Mouse (Mus musculus): ENCODE data around the gene Prnp. TPM values are rescaled to one million over a fixed set of nuclear protein-coding genes. Genes with fewer than 3 reads are reported as not detected.

Gene Prnp
- 87.5 and 102 TPM in 2 replicates for polyA plus RNA-seq (2015; fragmentation: Nextera tagmentation; extraction: Ambion mirVana)

GRCm38 (mm10) chr2:131909683-131910572 is at the start of gene Prnp, which contains the start of gene Prn:
Gene Prnp, plus strand, starts transcription at chr2:131909928.
Gene Prn, plus strand, starts transcription at chr2:131909957.
- no peaks in the 10 kb centered on the region for H3K9me3 ChIP-seq (ENCODE audit: control insufficient read depth, low read length)
- no peaks in the 10 kb centered on the region for H3K27me3 ChIP-seq (ENCODE audit: control insufficient read depth, insufficient read depth, low read length)
- peak; percentile 32; the same call in 1 of the 2 replicates for TF ChIP-seq CTCF (IDR thresholded peaks at IDR 0.05; ENCODE audit: low read depth)
- no peak for TF ChIP-seq EP300 (optimal IDR thresholded peaks at IDR 0.05)
- peak within 1 kb of the TSS; percentile 68 for H3K4me3 ChIP-seq (ENCODE audit: low read depth, low read length)
- peak within 1 kb of the TSS; percentile 73 for H3K4me2 ChIP-seq (replicated peaks; ENCODE audit: low read depth)
- DNase-seq (ENCODE audit: low spot score) (peak; percentile 96), ATAC-seq (ENCODE audit: low FRiP score, low TSS enrichment) (peak; percentile 92)
- WGBS = 6% methylated on average over 52 of the region's 52 CpGs
- H3K9ac ChIP-seq (ENCODE audit: low read length) = peak within 1 kb of the TSS; percentile 82
- H3K27ac ChIP-seq (replicated peaks) = peak within 1 kb of the TSS; percentile 83
- H3K36me3 ChIP-seq (ENCODE audit: control insufficient read depth, insufficient read depth, low read length) = no peaks in the 10 kb centered on the region
- no peaks in the 10 kb centered on the region; the same call in 1 of the 2 replicates for H3K4me1 ChIP-seq (replicated peaks; ENCODE audit: control insufficient read depth, insufficient read depth)

DNA sequence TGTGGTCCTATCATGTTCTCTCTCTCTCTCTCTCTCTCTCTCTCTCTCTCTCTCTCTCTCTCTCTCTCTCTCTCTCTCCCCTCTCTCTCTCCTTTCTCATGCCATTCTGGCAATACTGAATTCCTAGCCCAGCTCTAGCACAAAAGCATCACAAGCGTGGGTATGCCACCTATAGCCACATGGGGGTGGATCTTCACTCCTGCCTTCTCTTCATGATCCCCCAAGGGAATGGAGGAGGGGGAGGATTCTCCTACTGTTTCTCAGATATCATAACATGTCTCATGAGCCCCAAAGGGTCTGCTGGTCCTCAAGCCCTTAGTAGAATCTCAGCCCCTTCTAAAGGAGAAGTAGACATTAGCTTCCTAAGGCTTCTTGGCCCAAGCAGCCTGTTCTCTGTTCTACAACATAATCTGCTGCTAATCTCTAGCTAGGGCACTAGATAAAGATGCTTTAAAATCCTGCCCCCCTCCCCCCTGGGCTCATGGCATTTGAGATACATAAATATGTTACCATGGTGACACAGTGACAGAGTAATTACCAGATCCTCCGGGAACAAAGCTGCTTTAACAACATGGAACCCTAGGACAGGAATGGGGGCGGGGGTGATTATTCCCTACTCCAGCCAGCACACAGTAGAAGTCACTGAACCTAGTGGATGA is 47.0 kb upstream of the Prnp start:
- TF ChIP-seq EP300 (optimal IDR thresholded peaks at IDR 0.05) (no peak), CTCF (IDR thresholded peaks at IDR 0.05; ENCODE audit: low read depth) (no peak)
- no peaks in the 10 kb centered on the region for H3K9me3 ChIP-seq (ENCODE audit: control insufficient read depth, low read length)
- H3K4me3 ChIP-seq (ENCODE audit: low read depth, low read length) = no peak overlapping the region
- 62% methylated on average over 3 of the region's 3 CpGs for WGBS
- DNase-seq (ENCODE audit: low spot score) (no peak), ATAC-seq (ENCODE audit: low FRiP score, low TSS enrichment) (no peak)
- no peaks in the 10 kb centered on the region for H3K27me3 ChIP-seq (ENCODE audit: control insufficient read depth, insufficient read depth, low read length)
- no peaks in the 10 kb centered on the region for H3K36me3 ChIP-seq (ENCODE audit: control insufficient read depth, insufficient read depth, low read length)
- H3K4me1 ChIP-seq (replicated peaks; ENCODE audit: control insufficient read depth, insufficient read depth) = no peaks in the 10 kb centered on the region
- H3K4me2 ChIP-seq (replicated peaks; ENCODE audit: low read depth) = no peak overlapping the region
- H3K27ac ChIP-seq (replicated peaks) = no peak overlapping the region
- no peak overlapping the region for H3K9ac ChIP-seq (ENCODE audit: low read length)

GRCm38 (mm10) chr2:131863472-131863871 is 46.3 kb upstream of the Prnp start:
- Histone ChIP-seq H3K4me3 (ENCODE audit: low read depth, low read length) (no peak overlapping the region), H3K36me3 (ENCODE audit: control insufficient read depth, insufficient read depth, low read length) (no peaks in the 10 kb centered on the region), H3K27me3 (ENCODE audit: control insufficient read depth, insufficient read depth, low read length) (no peaks in the 10 kb centered on the region), H3K9ac (ENCODE audit: low read length) (no peak overlapping the region), H3K4me1 (replicated peaks; ENCODE audit: control insufficient read depth, insufficient read depth) (no peaks in the 10 kb centered on the region), H3K4me2 (replicated peaks; ENCODE audit: low read depth) (no peak overlapping the region), H3K9me3 (ENCODE audit: control insufficient read depth, low read length) (no peaks in the 10 kb centered on the region), H3K27ac (replicated peaks) (no peak overlapping the region)
- WGBS = 57% methylated on average over 3 of the region's 3 CpGs
- no peak for DNase-seq (ENCODE audit: low spot score)
- TF ChIP-seq CTCF (IDR thresholded peaks at IDR 0.05; ENCODE audit: low read depth) (no peak), EP300 (optimal IDR thresholded peaks at IDR 0.05) (no peak)
- no peak for ATAC-seq (ENCODE audit: low FRiP score, low TSS enrichment)

- ATAC-seq (ENCODE audit: low FRiP score, low TSS enrichment) (no peak), DNase-seq (ENCODE audit: low spot score) (no peak)
- Histone ChIP-seq H3K4me2 (replicated peaks; ENCODE audit: low read depth) (no peak overlapping the region), H3K27me3 (ENCODE audit: control insufficient read depth, insufficient read depth, low read length) (no peaks in the 10 kb centered on the region), H3K4me3 (ENCODE audit: low read depth, low read length) (no peak overlapping the region), H3K4me1 (replicated peaks; ENCODE audit: control insufficient read depth, insufficient read depth) (no peaks in the 10 kb centered on the region), H3K9me3 (ENCODE audit: control insufficient read depth, low read length) (no peaks in the 10 kb centered on the region), H3K9ac (ENCODE audit: low read length) (no peak overlapping the region), H3K27ac (replicated peaks) (no peak overlapping the region), H3K36me3 (ENCODE audit: control insufficient read depth, insufficient read depth, low read length) (no peaks in the 10 kb centered on the region)
- WGBS = 81% methylated on average over 2 of the region's 2 CpGs
- TF ChIP-seq CTCF (IDR thresholded peaks at IDR 0.05; ENCODE audit: low read depth) (no peak), EP300 (optimal IDR thresholded peaks at IDR 0.05) (no peak)
These were observed 45.4 kb upstream of the Prnp start for GRCm38 (mm10) chr2:131864262-131864796.

DNA sequence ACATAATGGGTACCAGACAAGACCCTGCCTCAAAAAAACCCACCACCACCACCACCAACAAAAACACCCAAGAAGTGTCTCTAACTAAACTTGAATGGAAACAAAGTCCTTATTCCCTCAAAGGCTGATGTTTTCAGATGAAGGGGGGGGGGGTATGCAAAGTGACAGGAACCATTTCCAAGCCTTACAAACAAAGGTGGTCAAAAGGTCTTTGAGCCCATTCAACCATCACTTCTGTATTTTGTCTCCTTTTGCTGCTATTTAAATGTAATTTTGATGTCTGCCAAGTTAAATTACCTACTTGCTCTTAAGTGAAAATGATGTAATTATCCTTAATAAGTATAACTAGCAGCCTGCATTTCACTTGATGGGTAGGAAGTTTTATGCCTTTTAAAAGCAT is 43.1 kb upstream of the Prnp start:
- no peaks in the 10 kb centered on the region for H3K9me3 ChIP-seq (ENCODE audit: control insufficient read depth, low read length)
- H3K4me3 ChIP-seq (ENCODE audit: low read depth, low read length) = no peak overlapping the region
- H3K36me3 ChIP-seq (ENCODE audit: control insufficient read depth, insufficient read depth, low read length) = no peaks in the 10 kb centered on the region
- H3K27ac ChIP-seq (replicated peaks) = no peak overlapping the region
- no peak for TF ChIP-seq EP300 (optimal IDR thresholded peaks at IDR 0.05)
- no peak for TF ChIP-seq CTCF (IDR thresholded peaks at IDR 0.05; ENCODE audit: low read depth)
- no peaks in the 10 kb centered on the region for H3K4me1 ChIP-seq (replicated peaks; ENCODE audit: control insufficient read depth, insufficient read depth)
- H3K9ac ChIP-seq (ENCODE audit: low read length) = no peak overlapping the region
- no peaks in the 10 kb centered on the region for H3K27me3 ChIP-seq (ENCODE audit: control insufficient read depth, insufficient read depth, low read length)
- no peak for DNase-seq (ENCODE audit: low spot score)
- ATAC-seq (ENCODE audit: low FRiP score, low TSS enrichment) = no peak
- no peak overlapping the region for H3K4me2 ChIP-seq (replicated peaks; ENCODE audit: low read depth)

All from stomach, postnatal 0 days (tissue).